Mouse (Mus musculus) G1E (cell line): Measurements from ENCODE around the gene 1600012H06Rik. TPM values are rescaled to one million over a fixed set of nuclear protein-coding genes. Genes with fewer than 3 reads are reported as not detected.
"Not testable (repeated sequence)": the region's sequence is repeated elsewhere in the genome, so short reads cannot be mapped to it uniquely, and the experiment has no call there.

Source experiments
- ATAC-seq: 2 replicates; pipeline ENCODE4 v1.8.0; 2016; ENCODE audit warnings: mild to moderate bottlenecking; ENCODE audit not compliant: insufficient number of reproducible peaks, poor library complexity, low FRiP score, severe bottlenecking; ENCODE audit errors: extremely low read depth
- DNase-seq: peaks from one replicate; pipeline ENCODE4 v3.0.0; 2012; ENCODE audit warnings: low spot score
- H3K27me3 ChIP-seq: 2 replicates; pipeline ENCODE4 v1.6.1; 2012; ENCODE audit warnings: mild to moderate bottlenecking, low read length, inconsistent platforms; ENCODE audit not compliant: insufficient read depth
- H3K36me3 ChIP-seq: replicated peaks from 2 replicates; pipeline ENCODE3; 2012; ENCODE audit warnings: mild to moderate bottlenecking, inconsistent platforms
- H3K4me1 ChIP-seq: 2 replicates; pipeline ENCODE4 v1.6.1; 2012; ENCODE audit warnings: low read depth, low read length, inconsistent platforms, mixed read lengths; ENCODE audit not compliant: insufficient read depth
- H3K4me3 ChIP-seq: 2 replicates; pipeline ENCODE4 v1.5.1; 2012; ENCODE audit warnings: low read depth, mild to moderate bottlenecking, inconsistent platforms, low read length, moderate library complexity, mixed read lengths
- H3K9me3 ChIP-seq: replicated peaks from 2 replicates; pipeline ENCODE4 v1.6.1; 2012; ENCODE audit warnings: inconsistent platforms
- CTCF ChIP-seq: IDR thresholded peaks from 2 replicates; pipeline ENCODE4 v1.5.1; 2012; ENCODE audit warnings: low read depth, low read length, inconsistent platforms, mixed read lengths
- GATA1 ChIP-seq: IDR thresholded peaks from 2 replicates; pipeline ENCODE4 v1.6.1; 2012; ENCODE audit warnings: borderline replicate concordance, low read length, inconsistent platforms, mixed read lengths
- GATA2 ChIP-seq: IDR thresholded peaks from 2 replicates; pipeline ENCODE4 v1.6.1; 2012; ENCODE audit warnings: low read depth, low read length, inconsistent platforms, borderline replicate concordance
- POLR2AphosphoS5 ChIP-seq: IDR thresholded peaks from 2 replicates; pipeline ENCODE4 v1.6.1; 2012; ENCODE audit warnings: low read depth, low read length, inconsistent platforms; ENCODE audit not compliant: insufficient replicate concordance
- TAL1 ChIP-seq: conservative IDR thresholded peaks from 2 replicates; pipeline ENCODE4 v1.6.1; 2012; ENCODE audit warnings: low read depth, low read length, inconsistent platforms, mixed read lengths
- polyA plus RNA-seq: library from polyadenylated mRNA; stranded (reverse); fragments of >175 nt; gene quantifications from 2 replicates; pipeline ENCODE4 v1.2.3, GENCODE M21; 2012
- total RNA-seq, 2 experiments: library from RNA; stranded (forward) in 1 of 2; stranded (reverse) in 1 of 2; fragments of 200-1000 nt in 1 of 2; fragments of >200 nt in 1 of 2; fragmentation: Nextera tagmentation in 1 of 2; gene quantifications; 2 replicates each; pipeline ENCODE4 v1.2.3; 2014 to 2017

1600012H06Rik gene
- total and polyA plus RNA-seq, 3 experiments: 2.0 to 18.7 (median 16.1) TPM

- Histone ChIP-seq H3K36me3 (peaks cover 26% of the 10 kb centered on the region), H3K4me1 (peaks cover 19% of the 10 kb centered on the region), H3K4me3 (peak overlapping the region; percentile 84), H3K9me3 (no peaks in the 10 kb centered on the region), H3K27me3 (no peaks in the 10 kb centered on the region)
- DNase-seq (peak; percentile 10), ATAC-seq (no peak)
- no peak for TF ChIP-seq GATA2
- TF ChIP-seq TAL1: no peak
- no peak for TF ChIP-seq POLR2AphosphoS5
- no peak for TF ChIP-seq GATA1
- TF ChIP-seq CTCF: no peak
These were observed 17.5 kb downstream of the 1600012H06Rik start for GRCm38 (mm10) chr17:14960520-14960919.

GRCm38 (mm10) chr17:14960951-14961556 lies 18.1 kb downstream of the 1600012H06Rik start, which contains the start of gene Phf10:
Gene Phf10 (minus strand): TSS chr17:14961273.
- DNase-seq, H3K27me3 ChIP-seq, H3K9me3 ChIP-seq, ATAC-seq: not testable (repeated sequence)
- peak within 1 kb of the TSS; percentile 84 for H3K4me3 ChIP-seq
- H3K4me1 ChIP-seq: peaks cover 19% of the 10 kb centered on the region
- peaks cover 26% of the 10 kb centered on the region for H3K36me3 ChIP-seq

GRCm38 (mm10) chr17:14961557-14962154 lies 18.7 kb downstream of the 1600012H06Rik start:
- not testable (repeated sequence) for H3K27me3 ChIP-seq, H3K4me3 ChIP-seq, H3K9me3 ChIP-seq, DNase-seq
- Histone ChIP-seq H3K4me1 (peaks cover 15% of the 10 kb centered on the region), H3K36me3 (peaks cover 20% of the 10 kb centered on the region)
- peak; percentile 68 for ATAC-seq

- ATAC-seq: peak; percentile 78
- not testable (repeated sequence) for H3K36me3 ChIP-seq, H3K9me3 ChIP-seq, H3K4me3 ChIP-seq, H3K27me3 ChIP-seq, DNase-seq, H3K4me1 ChIP-seq
These were observed 25.5 kb downstream of the 1600012H06Rik start for GRCm38 (mm10) chr17:14968373-14968913.

- not testable (repeated sequence) for DNase-seq, H3K4me1 ChIP-seq, H3K9me3 ChIP-seq, H3K36me3 ChIP-seq, H3K27me3 ChIP-seq
- H3K4me3 ChIP-seq: peak overlapping the region; percentile 42; the same call in 1 of the 2 replicates
- ATAC-seq: peak; percentile 57
These were observed 34.9 kb downstream of the 1600012H06Rik start for GRCm38 (mm10) chr17:14977718-14978361.

GRCm38 (mm10) chr17:14978362-14979038 lies 35.5 kb downstream of the 1600012H06Rik start, which contains the start of the genes 9030025P20Rik and Gm3417:
Gene 9030025P20Rik (plus strand): TSS chr17:14978468.
Gene Gm3417 (minus strand): TSS chr17:14978790.
- not testable (repeated sequence) for DNase-seq, H3K9me3 ChIP-seq, H3K36me3 ChIP-seq, H3K4me1 ChIP-seq, H3K27me3 ChIP-seq
- H3K4me3 ChIP-seq: peak within 1 kb of the TSS; percentile 42; the same call in 1 of the 2 replicates
- peak; percentile 83 for ATAC-seq

- not testable (repeated sequence) for H3K27me3 ChIP-seq, DNase-seq, H3K9me3 ChIP-seq, H3K36me3 ChIP-seq, H3K4me1 ChIP-seq
- H3K4me3 ChIP-seq: peak overlapping the region; percentile 49; the same call in 1 of the 2 replicates
- ATAC-seq: peak; percentile 36
These were observed 47.2 kb downstream of the 1600012H06Rik start for GRCm38 (mm10) chr17:14990116-14990702.

GRCm38 (mm10) chr17:14992522-14993138 lies 49.6 kb downstream of the 1600012H06Rik start:
- H3K36me3 ChIP-seq, H3K4me1 ChIP-seq, H3K4me3 ChIP-seq, ATAC-seq, H3K9me3 ChIP-seq, DNase-seq, H3K27me3 ChIP-seq: not testable (repeated sequence)

- not testable (repeated sequence) for H3K4me1 ChIP-seq, H3K36me3 ChIP-seq, H3K9me3 ChIP-seq, DNase-seq, H3K4me3 ChIP-seq, H3K27me3 ChIP-seq
- peak; percentile 47 for ATAC-seq
These were observed 50.3 kb downstream of the 1600012H06Rik start for GRCm38 (mm10) chr17:14993139-14993832.
